Mouse (Mus musculus) midbrain, embryonic 11.5 days (tissue): ENCODE results near the gene Itgb7. TPM values are rescaled to one million over a fixed set of nuclear protein-coding genes. Genes with fewer than 3 reads are reported as not detected.

Source experiments
- ATAC-seq: fragments of 200-750 bp; cut with Nextera tagmentation; 2 replicates; pipeline ENCODE4 v1.8.0; 2017; ENCODE audit warnings: moderate TSS enrichment, moderate library complexity; ENCODE audit not compliant: low FRiP score
- DNase-seq: peaks from one replicate; pipeline ENCODE4 v3.0.0; 2015; ENCODE audit warnings: low spot score; ENCODE audit errors: missing footprints
- H3K27ac ChIP-seq: fragments of 300-500 bp; sonication (generic); 2 replicates; pipeline ENCODE4 v1.5.1; 2014; ENCODE audit warnings: low read depth, low read length
- H3K27me3 ChIP-seq: fragments of 300-500 bp; sonication (generic); 2 replicates; pipeline ENCODE4 v1.6.1; 2014; ENCODE audit warnings: mild to moderate bottlenecking, low read length, moderate library complexity, mixed read lengths; ENCODE audit not compliant: control insufficient read depth, insufficient read depth
- H3K36me3 ChIP-seq: fragments of 300-500 bp; sonication (generic); 2 replicates; pipeline ENCODE4 v1.6.1; 2014; ENCODE audit warnings: mild to moderate bottlenecking, low read length, moderate library complexity, mixed read lengths; ENCODE audit not compliant: control insufficient read depth, insufficient read depth
- H3K4me1 ChIP-seq: fragments of 300-500 bp; sonication (generic); 2 replicates; pipeline ENCODE4 v1.6.1; 2014; ENCODE audit warnings: low read length; ENCODE audit not compliant: control insufficient read depth, insufficient read depth
- H3K4me2 ChIP-seq: fragments of 300-500 bp; sonication (generic); 2 replicates; pipeline ENCODE4 v1.6.1; 2014; ENCODE audit warnings: mild to moderate bottlenecking, moderate library complexity
- H3K4me3 ChIP-seq: fragments of 300-500 bp; sonication (generic); 2 replicates; pipeline ENCODE4 v1.5.1; 2014; ENCODE audit warnings: low read depth, low read length
- H3K9ac ChIP-seq: fragments of 300-500 bp; sonication (generic); 2 replicates; pipeline ENCODE4 v1.6.1; 2014; ENCODE audit warnings: low read length
- H3K9me3 ChIP-seq: fragments of 300-500 bp; sonication (generic); 2 replicates; pipeline ENCODE4 v1.6.1; 2016; ENCODE audit warnings: low read length; ENCODE audit not compliant: control insufficient read depth
- WGBS: fragments of 180-500 bp; shearing (Covaris S2); extraction: QIAGEN DNeasy Blood & Tissue Kit; methylation state at CpG from one replicate; pipeline ENCODE4 v1.1.7; 2014; 5-methylcytosine and 5-hydroxymethylcytosine counted together
- polyA plus RNA-seq: library from polyadenylated mRNA; unstranded; fragments of >200 nt; fragmentation: Nextera tagmentation; extraction: Ambion mirVana; gene quantifications from 2 replicates; pipeline ENCODE4 v1.2.1, GENCODE M21; 2014

The Itgb7 gene
- polyA plus RNA-seq, 1 experiment from 2014 or later = 0.15 TPM

DNA sequence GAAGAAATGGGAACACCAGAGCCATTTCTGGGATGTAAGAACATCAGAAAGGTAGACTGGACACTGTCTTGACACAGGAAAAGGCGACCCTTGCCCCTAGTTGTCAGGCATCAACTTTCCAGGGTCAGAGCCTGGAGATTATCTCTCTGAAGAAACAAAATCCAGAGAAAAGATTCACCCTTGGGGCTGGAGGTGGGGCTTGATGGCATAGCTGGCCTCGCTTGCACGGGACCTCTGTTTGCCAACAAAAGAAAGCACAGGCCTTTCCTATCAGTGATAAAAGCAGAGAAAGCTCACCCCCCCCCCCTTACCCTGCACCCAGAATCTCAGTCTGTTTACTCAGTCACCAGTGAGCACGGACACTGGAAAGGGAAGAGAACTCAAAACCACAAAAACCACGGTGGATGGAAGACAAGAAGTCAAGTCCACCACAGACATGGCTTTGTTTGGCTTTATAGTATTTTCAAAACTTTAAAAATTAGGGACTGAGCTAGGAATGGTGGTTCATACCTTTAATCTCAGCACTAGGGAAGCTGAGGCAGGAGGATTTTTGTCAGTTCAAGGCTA is 38.8 kb downstream of the Itgb7 start:
- WGBS = 63% methylated on average over 5 of the region's 5 CpGs
- no peak overlapping the region for H3K27ac ChIP-seq
- H3K4me2 ChIP-seq = no peak overlapping the region
- H3K9ac ChIP-seq = no peak overlapping the region
- no peaks in the 10 kb centered on the region for H3K36me3 ChIP-seq
- no peak overlapping the region for H3K4me3 ChIP-seq
- H3K27me3 ChIP-seq = no peaks in the 10 kb centered on the region
- no peak for DNase-seq
- no peaks in the 10 kb centered on the region; the same call in 1 of the 2 replicates for H3K4me1 ChIP-seq
- no peaks in the 10 kb centered on the region for H3K9me3 ChIP-seq
- ATAC-seq = no peak

DNA sequence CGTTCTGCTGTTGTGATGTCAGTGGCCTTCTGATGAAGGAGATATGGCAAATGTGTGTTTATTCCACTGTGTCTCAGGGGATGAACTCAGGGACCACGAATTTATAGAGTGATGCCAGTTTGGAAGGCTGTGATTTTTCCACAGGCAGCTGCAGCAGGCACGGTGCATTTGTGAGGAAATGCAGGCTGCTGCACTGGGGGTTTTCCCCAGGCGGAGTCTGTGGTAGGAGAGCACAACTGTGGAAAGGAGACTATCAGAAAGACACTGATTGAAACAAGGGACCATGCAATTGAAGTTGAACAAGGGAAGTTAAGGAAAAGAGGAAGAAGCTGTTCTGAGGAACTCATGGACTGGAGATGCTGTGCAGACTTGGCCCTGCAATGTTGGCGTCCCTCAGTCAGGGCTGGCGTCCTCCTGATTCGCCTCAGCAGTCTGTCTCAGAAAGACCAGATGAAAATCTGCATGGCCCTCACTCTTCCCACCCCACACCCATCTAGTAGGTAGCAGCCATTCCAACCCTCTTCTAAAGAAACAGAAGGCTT is 39.4 kb downstream of the Itgb7 start:
- no peaks in the 10 kb centered on the region for H3K36me3 ChIP-seq
- no peaks in the 10 kb centered on the region; the same call in 1 of the 2 replicates for H3K4me1 ChIP-seq
- H3K4me2 ChIP-seq = no peak overlapping the region
- H3K4me3 ChIP-seq = no peak overlapping the region
- no peak overlapping the region for H3K27ac ChIP-seq
- ATAC-seq = no peak
- no peaks in the 10 kb centered on the region for H3K27me3 ChIP-seq
- H3K9ac ChIP-seq = no peak overlapping the region
- 79% methylated on average over 7 of the region's 7 CpGs for WGBS
- no peaks in the 10 kb centered on the region for H3K9me3 ChIP-seq
- DNase-seq = no peak

DNA sequence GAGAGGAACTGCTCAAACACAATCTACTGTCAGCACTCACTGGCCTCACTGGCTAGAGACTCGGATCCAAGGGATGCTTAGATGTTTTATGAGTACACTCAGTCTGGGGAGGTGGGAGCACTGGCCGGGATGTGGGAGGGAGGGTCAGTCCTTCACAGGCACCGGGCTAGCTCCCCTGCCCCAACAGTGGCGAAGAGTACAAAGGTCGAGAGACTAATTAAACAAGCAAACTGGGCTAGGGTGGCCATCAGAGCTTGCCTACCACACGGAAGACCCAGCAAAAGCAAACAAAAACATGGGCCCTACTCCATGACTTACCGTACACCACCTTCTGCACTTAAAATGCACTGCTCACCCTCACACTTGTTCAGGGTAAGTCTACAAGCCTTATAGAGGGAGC is 40.0 kb downstream of the Itgb7 start:
- no peaks in the 10 kb centered on the region for H3K27me3 ChIP-seq
- no peak overlapping the region for H3K4me2 ChIP-seq
- no peak overlapping the region for H3K27ac ChIP-seq
- no peaks in the 10 kb centered on the region for H3K9me3 ChIP-seq
- no peak for ATAC-seq
- no peaks in the 10 kb centered on the region for H3K36me3 ChIP-seq
- WGBS = 75% methylated on average over 7 of the region's 7 CpGs
- DNase-seq = no peak
- H3K9ac ChIP-seq = no peak overlapping the region
- no peaks in the 10 kb centered on the region; the same call in 1 of the 2 replicates for H3K4me1 ChIP-seq
- H3K4me3 ChIP-seq = no peak overlapping the region

DNA sequence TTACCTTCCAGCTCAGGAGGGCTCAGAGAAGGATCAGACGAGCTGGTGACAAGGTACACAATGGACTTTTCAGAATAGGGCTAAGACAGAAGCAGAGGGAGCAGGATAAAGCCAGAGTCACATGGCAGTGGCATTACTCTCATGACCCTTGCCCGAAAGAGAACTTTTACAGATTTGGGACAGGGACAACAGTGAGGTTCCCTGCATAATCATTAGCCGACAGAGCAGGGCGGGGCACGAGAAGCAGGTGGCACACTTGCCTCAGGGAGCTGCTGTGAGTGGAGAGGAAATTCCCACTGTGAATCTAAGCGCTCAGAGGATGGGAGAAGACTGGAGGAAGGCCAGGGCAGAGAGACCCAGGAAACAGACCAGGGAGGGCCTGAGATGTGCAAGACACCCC is 42.9 kb downstream of the Itgb7 start:
- WGBS = 53% methylated on average over 6 of the region's 6 CpGs
- H3K4me3 ChIP-seq = no peak overlapping the region
- H3K4me1 ChIP-seq = no peaks in the 10 kb centered on the region; the same call in 1 of the 2 replicates
- no peak overlapping the region for H3K9ac ChIP-seq
- H3K36me3 ChIP-seq = no peaks in the 10 kb centered on the region
- H3K27me3 ChIP-seq = no peaks in the 10 kb centered on the region
- no peaks in the 10 kb centered on the region for H3K9me3 ChIP-seq
- no peak overlapping the region for H3K4me2 ChIP-seq
- no peak for DNase-seq
- H3K27ac ChIP-seq = no peak overlapping the region
- no peak for ATAC-seq

DNA sequence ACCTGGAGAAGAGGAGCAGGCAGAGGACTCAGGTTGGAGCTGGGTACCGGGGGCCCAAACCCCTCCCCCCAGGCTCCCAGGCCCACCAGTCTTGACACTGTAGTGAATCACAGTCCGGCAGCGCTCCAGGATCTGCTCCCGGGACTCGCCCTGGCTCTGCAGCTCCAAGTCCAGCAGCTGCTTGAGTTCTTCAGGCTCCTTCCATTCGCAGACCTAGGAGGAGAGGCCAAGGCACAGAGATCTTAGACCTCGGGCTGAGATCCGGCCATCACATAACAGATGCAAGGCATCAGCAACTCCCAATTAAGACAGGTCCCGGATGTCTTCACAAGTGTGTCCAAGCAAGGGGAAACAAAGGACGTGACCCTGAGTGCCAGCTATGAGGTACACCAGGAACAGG is 43.6 kb downstream of the Itgb7 start:
- WGBS = 91% methylated on average over 10 of the region's 10 CpGs
- Histone ChIP-seq H3K4me3 (no peak overlapping the region), H3K4me1 (no peaks in the 10 kb centered on the region; the same call in 1 of the 2 replicates), H3K27me3 (no peaks in the 10 kb centered on the region), H3K36me3 (no peaks in the 10 kb centered on the region), H3K9ac (no peak overlapping the region), H3K27ac (no peak overlapping the region), H3K9me3 (no peaks in the 10 kb centered on the region), H3K4me2 (no peak overlapping the region)
- no peak for DNase-seq
- ATAC-seq = no peak

DNA sequence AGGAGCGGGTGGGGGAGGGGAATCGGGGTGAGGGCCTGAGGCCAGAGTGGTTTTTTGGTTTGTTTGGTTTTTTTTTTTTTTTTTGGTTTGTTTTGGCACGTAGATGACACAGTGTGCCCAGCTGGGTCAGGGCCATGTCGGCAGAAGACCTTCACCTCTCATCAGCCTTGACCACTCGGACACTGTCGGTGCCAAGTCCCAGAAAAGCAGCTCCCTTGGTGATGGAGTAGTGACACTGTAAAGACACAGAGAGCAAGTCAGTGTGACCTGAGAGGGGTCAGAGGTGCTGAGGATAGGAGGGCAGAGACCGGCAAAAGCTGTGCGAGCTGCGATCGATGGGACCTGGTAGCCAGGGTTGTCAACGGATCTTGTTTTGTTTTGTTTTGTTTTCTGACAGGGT is 45.5 kb downstream of the Itgb7 start:
- DNase-seq (no peak), ATAC-seq (no peak)
- Histone ChIP-seq H3K4me2 (no peak overlapping the region), H3K36me3 (no peaks in the 10 kb centered on the region), H3K4me1 (no peaks in the 10 kb centered on the region; the same call in 1 of the 2 replicates), H3K27me3 (no peaks in the 10 kb centered on the region), H3K9me3 (no peaks in the 10 kb centered on the region), H3K9ac (no peak overlapping the region), H3K4me3 (no peak overlapping the region), H3K27ac (no peak overlapping the region)
- 90% methylated on average over 11 of the region's 11 CpGs for WGBS

DNA sequence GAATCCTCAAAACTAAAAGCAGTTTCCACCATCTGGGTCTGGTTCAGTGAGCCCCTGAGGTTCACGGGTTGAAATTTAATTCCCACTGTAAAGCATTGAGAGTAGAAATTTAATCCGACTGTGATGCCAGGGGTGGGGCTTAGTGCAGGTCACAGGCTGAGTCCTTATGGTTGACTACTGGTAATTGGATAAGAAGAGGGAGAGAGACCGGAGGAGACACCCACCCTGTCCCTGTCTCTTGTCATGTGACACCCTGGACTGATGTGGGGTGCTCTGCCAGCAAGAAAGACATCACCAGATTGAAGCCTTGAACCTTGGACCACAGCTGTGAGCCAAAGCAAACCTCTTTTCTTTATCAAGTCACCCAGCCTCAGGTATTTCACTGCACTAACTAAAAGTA is 48.7 kb downstream of the Itgb7 start:
- ATAC-seq (no peak), DNase-seq (no peak)
- Histone ChIP-seq H3K27ac (no peak overlapping the region), H3K27me3 (no peaks in the 10 kb centered on the region), H3K4me2 (no peak overlapping the region), H3K9ac (no peak overlapping the region), H3K36me3 (no peaks in the 10 kb centered on the region), H3K9me3 (no peaks in the 10 kb centered on the region), H3K4me3 (no peak overlapping the region), H3K4me1 (no peaks in the 10 kb centered on the region)
- WGBS = 89% methylated on average over 3 of the region's 3 CpGs

DNA sequence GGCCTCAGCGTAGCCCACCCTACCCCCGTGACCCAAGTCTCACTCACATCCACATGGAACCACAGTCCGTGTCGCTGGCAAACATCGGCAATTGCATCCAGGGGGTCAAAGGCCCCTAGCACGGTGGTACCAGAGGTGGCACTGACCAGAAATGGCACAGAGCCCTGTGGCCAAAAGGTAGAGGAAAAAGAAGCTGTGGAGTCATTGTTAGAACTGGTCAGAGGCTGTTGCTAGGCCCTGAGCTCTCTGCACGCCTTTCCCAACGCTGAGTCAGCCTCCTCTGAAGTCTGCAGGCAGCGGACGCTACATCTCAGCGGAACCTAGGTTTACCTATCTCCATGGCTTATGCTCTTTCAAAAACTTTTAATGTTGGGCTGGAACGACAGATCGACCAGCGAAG is 51.8 kb downstream of the Itgb7 start:
- no peaks in the 10 kb centered on the region for H3K9me3 ChIP-seq
- H3K4me1 ChIP-seq = no peaks in the 10 kb centered on the region
- no peak overlapping the region for H3K4me3 ChIP-seq
- 90% methylated on average over 14 of the region's 14 CpGs for WGBS
- no peak overlapping the region for H3K4me2 ChIP-seq
- no peak overlapping the region for H3K27ac ChIP-seq
- H3K36me3 ChIP-seq = no peaks in the 10 kb centered on the region
- no peak for DNase-seq
- no peak overlapping the region for H3K9ac ChIP-seq
- no peak for ATAC-seq
- H3K27me3 ChIP-seq = no peaks in the 10 kb centered on the region

DNA sequence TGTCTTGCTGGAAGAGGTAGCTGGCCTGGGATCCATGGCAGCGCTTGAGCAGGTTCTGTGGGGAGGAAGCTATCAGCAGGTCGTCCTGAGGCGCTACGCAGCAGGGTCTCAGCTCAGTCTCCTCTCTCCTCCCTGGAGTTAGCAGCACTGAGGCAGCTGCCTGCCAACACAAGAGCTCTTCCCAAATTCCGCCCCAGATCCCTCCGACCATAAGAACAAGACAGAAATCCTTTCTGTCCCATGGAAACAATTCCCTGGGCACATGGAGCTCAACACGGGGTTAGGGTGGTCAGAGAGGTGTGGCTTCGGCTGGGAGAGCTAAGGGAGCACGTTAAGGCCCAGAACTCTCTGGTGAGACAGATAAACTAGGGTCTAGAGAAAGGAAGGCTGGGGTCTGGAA is 52.6 kb downstream of the Itgb7 start:
- no peak overlapping the region for H3K4me2 ChIP-seq

More for the DNA sequence above, 52.6 kb downstream of the Itgb7 start:
- H3K36me3 ChIP-seq = no peaks in the 10 kb centered on the region
- H3K9me3 ChIP-seq = no peaks in the 10 kb centered on the region
- no peaks in the 10 kb centered on the region for H3K27me3 ChIP-seq
- H3K27ac ChIP-seq = no peak overlapping the region
- ATAC-seq = no peak
- DNase-seq = no peak
- WGBS = 80% methylated on average over 9 of the region's 9 CpGs
- no peaks in the 10 kb centered on the region for H3K4me1 ChIP-seq
- H3K4me3 ChIP-seq = no peak overlapping the region
- no peak overlapping the region for H3K9ac ChIP-seq
